Mouse (Mus musculus) midbrain, embryonic 16.5 days (tissue): ENCODE results near the gene Phf19. TPM values are rescaled to one million over a fixed set of nuclear protein-coding genes. Genes with fewer than 3 reads are reported as not detected.

ENCODE experiments used
- ATAC-seq: fragments of 200-750 bp; cut with Nextera tagmentation; 2 replicates; pipeline ENCODE4 v1.8.0; 2017; ENCODE audit warnings: moderate TSS enrichment
- H3K27ac ChIP-seq: fragments of 300-500 bp; sonication (generic); 2 replicates; pipeline ENCODE4 v1.5.1; 2014; ENCODE audit warnings: mild to moderate bottlenecking, low read length, mixed read lengths
- H3K27me3 ChIP-seq: fragments of 300-500 bp; sonication (generic); 2 replicates; pipeline ENCODE4 v1.6.1; 2014; ENCODE audit warnings: low read depth, low read length, mixed read lengths; ENCODE audit not compliant: control insufficient read depth, insufficient read depth
- H3K36me3 ChIP-seq: fragments of 300-500 bp; sonication (generic); 2 replicates; pipeline ENCODE4 v1.6.1; 2014; ENCODE audit warnings: mild to moderate bottlenecking, low read length, moderate library complexity, mixed read lengths; ENCODE audit not compliant: control insufficient read depth, insufficient read depth
- H3K4me1 ChIP-seq: fragments of 300-500 bp; sonication (generic); 2 replicates; pipeline ENCODE4 v1.6.1; 2014; ENCODE audit warnings: mild to moderate bottlenecking, low read length, mixed read lengths; ENCODE audit not compliant: control insufficient read depth, insufficient read depth
- H3K4me2 ChIP-seq: fragments of 300-500 bp; sonication (generic); 2 replicates; pipeline ENCODE4 v1.6.1; 2014; ENCODE audit warnings: mild to moderate bottlenecking, low read length, mixed read lengths
- H3K4me3 ChIP-seq: fragments of 300-500 bp; sonication (generic); 2 replicates; pipeline ENCODE4 v1.5.1; 2014; ENCODE audit warnings: low read depth, mild to moderate bottlenecking, low read length, moderate library complexity, mixed read lengths
- H3K9ac ChIP-seq: fragments of 300-500 bp; sonication (generic); 2 replicates; pipeline ENCODE4 v1.6.1; 2014; ENCODE audit warnings: low read depth, low read length, mixed read lengths
- H3K9me3 ChIP-seq: fragments of 300-500 bp; sonication (generic); replicated peaks from 2 replicates; pipeline ENCODE4 v1.6.1; 2014; ENCODE audit warnings: mild to moderate bottlenecking, low read length, mixed read lengths; ENCODE audit not compliant: control insufficient read depth, poor library complexity, severe bottlenecking
- WGBS: fragments of 180-500 bp; shearing (Covaris S2); extraction: QIAGEN DNeasy Blood & Tissue Kit; methylation state at CpG from one replicate; pipeline ENCODE4 v1.1.7; 2014; 5-methylcytosine and 5-hydroxymethylcytosine counted together
- polyA plus RNA-seq: library from polyadenylated mRNA; unstranded; fragments of >200 nt; fragmentation: Nextera tagmentation; extraction: Ambion mirVana; gene quantifications from 2 replicates; pipeline ENCODE4 v1.2.1, GENCODE M21; 2015

Phf19 gene
- polyA plus RNA-seq, 1 experiment from 2014 or later, result 1.4 TPM

DNA sequence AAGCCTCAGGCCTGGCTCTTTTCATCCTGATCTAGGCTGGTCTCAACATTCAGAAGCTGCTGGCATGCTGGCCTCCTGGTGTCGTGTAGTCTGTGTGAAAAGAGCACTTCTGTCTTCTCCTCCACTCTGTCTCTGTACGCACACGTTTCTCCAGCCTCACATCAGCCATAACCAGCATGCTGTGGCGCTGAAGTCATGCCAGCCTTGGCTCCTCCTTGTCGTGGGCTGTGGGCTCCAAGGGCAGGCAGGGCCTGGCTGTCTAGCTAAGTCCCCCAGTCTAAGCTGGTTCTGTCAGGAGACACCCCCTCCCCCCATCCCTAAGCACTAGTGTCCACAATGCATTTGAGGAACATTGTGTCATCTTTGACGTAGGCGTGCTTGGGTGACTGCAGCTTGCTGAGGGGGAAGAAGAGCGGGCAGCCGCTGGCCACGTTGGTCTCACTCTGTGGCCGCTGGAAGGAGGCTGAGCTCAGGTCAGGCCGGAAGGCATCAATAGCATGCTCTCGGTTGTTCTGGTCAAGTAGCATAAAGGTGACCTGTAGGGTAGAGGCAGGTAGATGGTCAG lies 29.8 kb upstream of the Phf19 start:
- whole genome bisulfite sequencing, result 82% methylated on average over 13 of the region's 13 CpGs
- Histone ChIP-seq H3K9ac (no peak overlapping the region), H3K36me3 (no peaks in the 10 kb centered on the region), H3K4me3 (no peak overlapping the region), H3K27ac (no peak overlapping the region), H3K4me2 (no peak overlapping the region), H3K9me3 (no peaks in the 10 kb centered on the region), H3K27me3 (no peaks in the 10 kb centered on the region), H3K4me1 (no peaks in the 10 kb centered on the region)
- ATAC-seq, result no peak

DNA sequence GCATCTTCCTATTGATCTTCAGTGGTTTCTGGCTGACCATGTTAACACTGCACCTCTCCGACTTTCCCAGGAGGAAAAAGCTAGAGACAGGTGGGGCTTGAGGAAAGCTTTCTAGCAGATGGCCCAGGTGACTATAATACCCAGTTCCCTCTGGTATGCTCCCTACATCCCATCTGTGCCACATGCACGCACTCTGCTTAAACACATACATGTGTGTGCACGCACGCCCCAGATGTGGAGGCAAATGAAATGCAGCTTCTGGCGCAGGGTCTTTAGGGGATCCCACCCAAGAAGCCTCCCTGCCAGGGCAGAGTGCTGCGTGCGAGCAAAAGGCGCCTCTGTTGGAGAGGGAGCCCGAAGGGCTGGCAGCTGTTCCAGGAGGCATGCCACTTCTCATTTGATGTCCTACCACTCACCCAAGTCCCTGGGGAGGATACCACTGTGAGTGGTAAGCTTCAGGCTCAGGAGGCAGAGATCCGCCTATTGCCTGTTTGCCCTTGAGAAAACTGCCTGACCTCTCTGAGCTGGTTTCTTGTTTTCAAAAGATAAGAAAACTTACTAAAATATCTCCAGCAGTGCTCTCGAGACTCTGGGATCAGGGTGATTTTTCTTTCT lies 27.3 kb upstream of the Phf19 start:
- no peak overlapping the region for H3K9ac ChIP-seq
- no peak overlapping the region for H3K4me2 ChIP-seq
- no peak for ATAC-seq
- H3K9me3 ChIP-seq, result no peaks in the 10 kb centered on the region
- no peaks in the 10 kb centered on the region for H3K4me1 ChIP-seq
- H3K4me3 ChIP-seq, result no peak overlapping the region
- no peaks in the 10 kb centered on the region for H3K27me3 ChIP-seq
- 68% methylated on average over 11 of the region's 11 CpGs for WGBS
- no peaks in the 10 kb centered on the region for H3K36me3 ChIP-seq
- no peak overlapping the region for H3K27ac ChIP-seq

DNA sequence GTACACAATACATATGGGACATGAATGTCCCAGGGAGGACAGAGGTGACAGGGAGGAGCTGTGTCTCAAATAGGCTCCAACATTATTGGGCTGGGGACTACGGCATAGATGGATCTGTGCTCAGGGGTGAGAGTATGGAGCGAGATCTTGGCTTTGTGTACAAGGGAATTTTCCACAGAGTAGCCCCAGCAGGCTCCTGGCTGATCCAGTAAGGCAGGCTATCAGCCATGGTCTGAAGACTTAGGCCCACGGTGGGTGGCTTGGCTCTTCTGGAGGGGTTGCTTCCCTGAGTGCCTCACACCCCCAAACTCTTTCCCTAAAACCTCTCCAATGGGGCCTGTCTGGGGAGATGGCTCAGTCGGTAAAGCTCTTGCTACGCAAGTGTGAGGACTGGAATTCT lies 26.4 kb upstream of the Phf19 start:
- Histone ChIP-seq H3K4me2 (no peak overlapping the region), H3K27me3 (no peaks in the 10 kb centered on the region), H3K4me1 (no peaks in the 10 kb centered on the region), H3K9me3 (no peaks in the 10 kb centered on the region), H3K9ac (no peak overlapping the region), H3K4me3 (no peak overlapping the region), H3K27ac (no peak overlapping the region), H3K36me3 (no peaks in the 10 kb centered on the region)
- ATAC-seq, result no peak
- WGBS, result 86% methylated on average over 5 of the region's 5 CpGs

DNA sequence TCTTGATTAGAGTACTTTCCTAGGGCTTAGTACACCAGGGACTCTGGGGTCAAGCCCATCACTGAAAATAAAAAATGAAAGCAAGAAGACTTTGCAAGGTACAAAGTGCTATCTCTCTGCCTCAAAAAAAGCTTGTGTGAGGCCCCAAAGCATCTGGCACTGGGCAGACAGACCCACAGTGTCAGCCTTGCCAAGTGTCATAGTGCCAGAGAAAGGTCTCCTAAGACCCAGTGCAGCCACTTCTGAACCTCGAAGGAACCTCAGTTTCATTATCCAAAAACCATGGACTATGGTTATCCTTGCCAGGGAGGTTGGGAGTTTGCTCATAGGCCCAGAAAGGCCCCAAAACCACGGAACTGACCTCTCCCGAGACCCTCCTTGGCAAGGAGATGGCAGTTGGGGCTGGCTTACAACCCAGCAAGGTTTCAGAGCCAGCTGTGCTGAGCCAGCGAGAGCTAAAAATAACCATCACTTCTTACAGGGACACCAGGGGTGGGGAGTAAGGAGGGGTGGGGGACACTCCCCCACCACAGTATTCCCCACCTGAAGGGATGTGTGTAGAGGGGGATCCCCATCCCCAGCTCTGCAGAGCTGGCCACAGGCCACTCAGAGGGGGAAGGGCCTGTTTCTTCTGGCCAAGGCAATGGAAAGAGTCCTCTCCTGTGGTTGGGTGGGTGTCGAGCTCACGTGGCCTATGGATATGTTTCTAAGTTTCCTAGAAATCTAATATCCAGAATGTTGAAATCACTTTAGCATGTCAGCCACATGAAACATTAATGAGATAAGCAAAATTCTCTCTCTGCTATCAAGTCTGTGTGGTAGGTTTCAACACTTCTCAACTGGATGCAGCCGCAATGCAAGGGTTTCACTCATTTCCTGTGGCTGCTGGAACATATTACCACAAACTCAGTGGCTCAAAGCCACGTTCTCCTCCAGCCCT lies 24.7 kb upstream of the Phf19 start:
- no peak for ATAC-seq
- H3K9ac ChIP-seq, result no peak overlapping the region
- no peak overlapping the region for H3K4me2 ChIP-seq
- WGBS, result 77% methylated on average over 8 of the region's 8 CpGs
- H3K36me3 ChIP-seq, result no peaks in the 10 kb centered on the region
- no peak overlapping the region for H3K4me3 ChIP-seq
- H3K27me3 ChIP-seq, result no peaks in the 10 kb centered on the region
- H3K27ac ChIP-seq, result no peak overlapping the region
- no peaks in the 10 kb centered on the region for H3K4me1 ChIP-seq
- H3K9me3 ChIP-seq, result no peaks in the 10 kb centered on the region

DNA sequence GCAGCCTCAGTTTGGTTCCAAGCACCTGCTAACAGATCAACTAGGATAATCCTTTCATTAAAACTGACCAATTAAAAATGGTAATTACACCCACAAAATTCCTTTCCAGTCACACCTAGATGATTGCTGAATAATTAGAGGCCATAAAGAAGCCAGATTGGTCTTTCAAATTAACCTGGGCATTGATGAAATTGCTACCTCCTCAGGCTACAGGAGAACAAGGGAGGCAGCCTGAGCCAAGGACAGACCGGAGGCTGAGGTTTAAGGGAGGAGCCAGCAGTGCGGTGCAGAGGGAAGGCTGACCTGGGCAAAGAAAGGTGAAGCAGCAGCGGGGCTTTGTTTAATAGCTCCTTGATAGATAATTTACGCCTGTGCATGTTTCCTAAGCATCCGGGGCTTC lies 23.6 kb upstream of the Phf19 start:
- Histone ChIP-seq H3K27ac (no peak overlapping the region), H3K4me1 (no peaks in the 10 kb centered on the region), H3K36me3 (no peaks in the 10 kb centered on the region), H3K4me3 (no peak overlapping the region), H3K27me3 (no peaks in the 10 kb centered on the region), H3K4me2 (no peak overlapping the region), H3K9me3 (no peaks in the 10 kb centered on the region), H3K9ac (no peak overlapping the region)
- 56% methylated on average over 5 of the region's 5 CpGs for WGBS
- no peak for ATAC-seq

DNA sequence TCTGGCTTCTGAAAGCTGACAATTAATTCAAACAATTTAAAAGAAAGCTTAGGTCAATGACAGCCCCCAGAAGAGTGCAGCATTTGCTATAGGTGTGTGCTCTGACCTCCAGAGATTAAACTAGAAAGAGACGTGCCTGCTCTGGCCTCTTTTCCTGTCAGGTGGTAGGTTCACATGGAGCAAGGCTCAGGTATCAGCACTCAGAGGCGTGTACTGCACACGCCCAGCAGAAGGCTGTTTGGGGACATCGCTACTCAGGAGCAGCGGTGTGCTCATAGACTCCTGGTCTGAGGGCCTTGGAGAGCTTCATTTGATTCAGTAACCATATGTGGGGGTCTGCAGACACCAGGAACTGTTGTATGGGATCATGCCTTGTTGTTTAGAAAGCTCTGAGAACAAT lies 13.5 kb upstream of the Phf19 start:
- 84% methylated on average over 5 of the region's 5 CpGs for WGBS
- no peaks in the 10 kb centered on the region for H3K27me3 ChIP-seq

DNA sequence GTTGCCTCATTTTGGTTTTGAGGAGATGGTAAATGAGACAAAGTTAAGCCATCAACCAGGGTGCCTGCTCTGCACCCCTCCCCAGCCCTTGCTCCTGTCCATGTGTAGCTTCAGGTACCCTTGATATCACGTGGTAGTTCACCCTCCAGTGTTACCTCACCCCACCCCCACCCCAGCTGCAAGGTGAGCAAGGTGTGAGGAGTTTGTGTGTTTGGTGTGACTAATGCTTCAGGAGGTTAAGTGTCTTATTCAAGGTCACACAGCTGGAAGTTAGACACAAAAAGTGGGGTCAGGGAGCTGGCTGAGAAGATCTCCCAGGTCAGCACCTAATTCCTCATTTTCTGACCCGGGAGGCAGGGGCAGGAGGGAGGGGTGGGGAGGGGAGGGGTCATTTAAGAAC lies 8.9 kb upstream of the Phf19 start:
- no peak overlapping the region for H3K9ac ChIP-seq
- H3K27ac ChIP-seq, result no peak overlapping the region
- no peaks in the 10 kb centered on the region for H3K27me3 ChIP-seq
- no peaks in the 10 kb centered on the region for H3K4me1 ChIP-seq
- ATAC-seq, result no peak
- no peaks in the 10 kb centered on the region for H3K36me3 ChIP-seq
- no peaks in the 10 kb centered on the region for H3K9me3 ChIP-seq
- H3K4me3 ChIP-seq, result no peak overlapping the region
- 30% methylated on average over 2 of the region's 2 CpGs for WGBS
- H3K4me2 ChIP-seq, result no peak overlapping the region

More for the DNA sequence above, 13.5 kb upstream of the Phf19 start:
- Histone ChIP-seq H3K9me3 (no peaks in the 10 kb centered on the region), H3K4me2 (no peak overlapping the region), H3K36me3 (no peaks in the 10 kb centered on the region), H3K27ac (no peak overlapping the region), H3K4me1 (no peaks in the 10 kb centered on the region), H3K9ac (no peak overlapping the region), H3K4me3 (no peak overlapping the region)
- no peak for ATAC-seq

DNA sequence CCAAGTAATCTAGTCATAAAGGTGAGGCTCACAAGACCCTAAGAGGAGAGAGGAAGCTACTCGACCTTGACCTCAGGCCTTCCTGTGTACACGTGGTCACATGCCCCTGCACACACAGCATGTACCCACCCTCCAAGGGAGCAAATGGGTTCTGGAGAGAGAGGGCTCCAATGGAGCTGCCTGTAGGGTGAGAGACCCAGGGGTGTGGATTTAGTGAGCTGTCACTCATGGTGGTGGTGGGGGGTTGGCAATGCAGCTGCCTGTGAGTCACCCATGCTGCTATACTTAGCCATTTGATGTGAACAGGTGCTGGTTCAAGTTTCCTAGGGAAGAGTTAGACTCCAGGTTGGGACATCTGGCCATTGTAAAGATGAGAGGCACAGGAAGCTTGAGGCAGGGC lies 6.3 kb upstream of the Phf19 start:
- Histone ChIP-seq H3K4me3 (no peak overlapping the region), H3K36me3 (no peaks in the 10 kb centered on the region), H3K4me1 (no peaks in the 10 kb centered on the region), H3K9me3 (no peaks in the 10 kb centered on the region), H3K4me2 (no peak overlapping the region), H3K9ac (no peak overlapping the region), H3K27ac (no peak overlapping the region), H3K27me3 (no peaks in the 10 kb centered on the region)
- 69% methylated on average over 2 of the region's 2 CpGs for WGBS
- no peak for ATAC-seq

DNA sequence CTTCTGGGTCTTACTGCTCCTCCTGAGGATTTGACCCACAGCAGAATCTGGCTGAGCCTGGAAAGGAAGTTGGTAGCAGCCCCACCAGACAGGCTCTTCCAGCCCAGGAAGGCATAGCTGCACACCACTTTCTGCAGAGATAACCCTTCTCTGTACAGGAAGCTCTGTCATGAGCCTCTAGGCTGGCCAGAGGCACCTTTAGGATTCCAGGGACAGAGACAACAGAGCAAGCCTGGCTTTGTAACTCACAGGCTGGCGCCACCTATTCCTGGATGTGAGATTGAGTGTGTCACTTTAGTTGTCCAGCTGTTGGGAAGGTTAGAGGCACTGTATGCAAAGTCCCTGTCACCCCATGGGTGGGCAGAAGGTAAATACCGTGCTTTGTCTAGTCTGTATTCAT lies 1.3 kb upstream of the Phf19 start:
- no peak overlapping the region for H3K27ac ChIP-seq
- H3K4me2 ChIP-seq, result no peak overlapping the region
- H3K9me3 ChIP-seq, result no peaks in the 10 kb centered on the region
- WGBS, result 49% methylated on average over 2 of the region's 2 CpGs
- H3K36me3 ChIP-seq, result no peaks in the 10 kb centered on the region
- H3K9ac ChIP-seq, result no peak overlapping the region
- H3K27me3 ChIP-seq, result peaks cover 11% of the 10 kb centered on the region
- no peak for ATAC-seq
- no peak overlapping the region for H3K4me3 ChIP-seq
- peaks cover 10% of the 10 kb centered on the region; the same call in 1 of the 2 replicates for H3K4me1 ChIP-seq
